Mouse (Mus musculus): ENCODE results near the gene Otulin. TPM values are rescaled to one million over a fixed set of nuclear protein-coding genes. Genes with fewer than 3 reads are reported as not detected.

Otulin gene
- 15.9 and 16.5 TPM in 2 replicates for total RNA-seq (2014; rRNA removed)
- polyA plus RNA-seq (2015; fragmentation: Nextera tagmentation; extraction: Ambion mirVana), result 25.4 and 26.3 TPM in 2 replicates

- no peak for TF ChIP-seq CTCF (IDR thresholded peaks at IDR 0.05; ENCODE audit: low read depth)
- DNase-seq (ENCODE audit: low spot score), result peak; percentile 99
- H3K27ac ChIP-seq, result peak within 1 kb of the TSS; percentile 66; the same call in 1 of the 2 replicates
These were observed at the start of gene Otulin for GRCm38 (mm10) chr15:27630601-27631383. Gene Otulin (minus strand): TSS chr15:27630693.

DNA sequence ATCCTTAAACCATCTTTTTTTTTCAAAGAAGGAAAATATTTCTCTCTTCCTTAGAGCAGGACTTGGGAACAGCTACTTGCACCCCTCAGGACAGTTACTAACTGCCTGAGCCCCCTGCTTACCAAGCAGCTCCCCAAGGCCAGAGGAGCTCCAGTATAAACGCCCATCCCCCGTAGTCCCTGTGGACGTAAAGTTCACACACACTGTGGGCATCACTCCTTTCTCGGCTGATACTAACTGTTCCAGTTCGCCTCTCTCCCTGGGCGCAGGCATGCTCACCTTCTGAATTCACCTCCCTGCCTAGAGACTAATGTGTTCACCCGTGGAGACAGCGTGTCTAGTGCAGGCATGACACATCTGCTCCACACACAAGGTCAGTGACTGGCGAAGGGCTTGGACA is 48.0 kb upstream of the Otulin start:
- no peak for TF ChIP-seq CTCF (IDR thresholded peaks at IDR 0.05; ENCODE audit: low read depth)
- 0 out of 2 replicates have a peak, but pooled peaks cover 11% of the 10 kb centered on the region for H3K4me1 ChIP-seq (ENCODE audit: insufficient read depth, low read length)
- no peak overlapping the region for H3K4me2 ChIP-seq (ENCODE audit: low read depth, low read length)
- no peak overlapping the region for H3K9ac ChIP-seq (replicated peaks; ENCODE audit: low read length)
- WGBS, result 81% methylated on average over 9 of the region's 9 CpGs
- no peaks in the 10 kb centered on the region for H3K27me3 ChIP-seq (ENCODE audit: insufficient read depth, low read length)
- no peaks in the 10 kb centered on the region for H3K36me3 ChIP-seq (ENCODE audit: insufficient read depth, low read length)
- no peak overlapping the region for H3K4me3 ChIP-seq (ENCODE audit: low read length)
- H3K9me3 ChIP-seq (ENCODE audit: low read length), result no peaks in the 10 kb centered on the region
- no peak overlapping the region for H3K27ac ChIP-seq
- ATAC-seq, result no peak
- DNase-seq (ENCODE audit: low spot score), result no peak

More at GRCm38 (mm10) chr15:27630601-27631383, at the start of gene Otulin:
- H3K27me3 ChIP-seq (ENCODE audit: insufficient read depth, low read length), result no peaks in the 10 kb centered on the region
- WGBS, result 6% methylated on average over 51 of the region's 56 CpGs
- no peaks in the 10 kb centered on the region for H3K9me3 ChIP-seq (ENCODE audit: low read length)
- peak; percentile 98 for ATAC-seq
- H3K4me1 ChIP-seq (ENCODE audit: insufficient read depth, low read length), result peaks cover 13% of the 10 kb centered on the region; the same call in 1 of the 2 replicates
- peak within 1 kb of the TSS; percentile 97 for H3K4me3 ChIP-seq (ENCODE audit: low read length)
- H3K9ac ChIP-seq (replicated peaks; ENCODE audit: low read length), result peak within 1 kb of the TSS; percentile 78
- H3K36me3 ChIP-seq (ENCODE audit: insufficient read depth, low read length), result peaks cover 6% of the 10 kb centered on the region; the same call in 1 of the 2 replicates
- H3K4me2 ChIP-seq (ENCODE audit: low read depth, low read length), result peak within 1 kb of the TSS; percentile 88

DNA sequence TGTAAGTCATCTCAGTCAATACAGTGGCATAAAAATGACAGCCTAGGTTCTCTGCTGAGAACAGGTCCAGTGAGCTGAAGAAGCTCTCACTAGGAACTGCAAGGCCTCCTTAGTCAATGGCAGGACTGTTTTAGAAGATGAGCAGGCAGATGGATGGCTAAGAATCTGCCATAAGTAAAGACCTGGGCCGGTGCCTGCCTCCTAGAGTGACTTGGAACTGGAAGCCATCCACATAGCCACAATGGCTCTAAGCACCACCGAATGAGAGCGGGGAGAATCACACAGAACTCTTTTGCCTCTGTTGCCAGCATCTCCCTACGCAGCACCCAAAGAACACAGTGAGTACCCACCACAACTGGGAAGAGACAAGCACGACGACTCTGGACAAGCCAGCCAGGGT is 47.3 kb upstream of the Otulin start:
- Histone ChIP-seq H3K4me3 (ENCODE audit: low read length) (no peak overlapping the region), H3K9me3 (ENCODE audit: low read length) (no peaks in the 10 kb centered on the region), H3K27me3 (ENCODE audit: insufficient read depth, low read length) (no peaks in the 10 kb centered on the region), H3K36me3 (ENCODE audit: insufficient read depth, low read length) (no peaks in the 10 kb centered on the region), H3K9ac (replicated peaks; ENCODE audit: low read length) (no peak overlapping the region), H3K27ac (no peak overlapping the region), H3K4me2 (ENCODE audit: low read depth, low read length) (no peak overlapping the region), H3K4me1 (ENCODE audit: insufficient read depth, low read length) (peaks cover 14% of the 10 kb centered on the region; the same call in 1 of the 2 replicates)
- ATAC-seq (no peak), DNase-seq (ENCODE audit: low spot score) (no peak)
- no peak for TF ChIP-seq CTCF (IDR thresholded peaks at IDR 0.05; ENCODE audit: low read depth)
- 74% methylated on average over 6 of the region's 6 CpGs for WGBS

DNA sequence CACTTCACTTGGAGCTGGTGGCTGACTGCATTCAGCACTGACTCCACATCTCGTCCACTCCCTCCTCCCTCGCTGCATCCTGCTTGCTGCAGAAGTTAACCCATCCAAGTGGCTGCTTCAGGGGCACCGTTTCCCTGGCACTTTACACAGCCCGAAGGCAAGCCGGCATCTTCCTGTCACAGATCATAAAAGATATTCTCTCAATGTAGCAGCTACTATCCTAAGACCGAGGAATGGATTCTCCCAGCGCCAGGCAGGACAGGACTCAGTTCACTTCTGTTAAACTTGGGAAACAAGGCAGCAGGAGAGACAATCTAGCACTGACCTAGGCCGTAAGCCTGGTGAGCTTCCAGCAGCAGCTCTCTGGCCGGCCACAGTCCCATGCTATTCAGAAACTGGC is 45.7 kb upstream of the Otulin start:
- no peak for ATAC-seq
- WGBS, result 49% methylated on average over 9 of the region's 9 CpGs
- DNase-seq (ENCODE audit: low spot score), result no peak
- H3K36me3 ChIP-seq (ENCODE audit: insufficient read depth, low read length), result no peaks in the 10 kb centered on the region
- no peak overlapping the region for H3K9ac ChIP-seq (replicated peaks; ENCODE audit: low read length)
- H3K27ac ChIP-seq, result no peak overlapping the region
- H3K4me3 ChIP-seq (ENCODE audit: low read length), result no peak overlapping the region
- no peak for TF ChIP-seq CTCF (IDR thresholded peaks at IDR 0.05; ENCODE audit: low read depth)
- no peak overlapping the region for H3K4me2 ChIP-seq (ENCODE audit: low read depth, low read length)
- peaks cover 20% of the 10 kb centered on the region; the same call in 1 of the 2 replicates for H3K4me1 ChIP-seq (ENCODE audit: insufficient read depth, low read length)
- no peaks in the 10 kb centered on the region for H3K27me3 ChIP-seq (ENCODE audit: insufficient read depth, low read length)
- H3K9me3 ChIP-seq (ENCODE audit: low read length), result no peaks in the 10 kb centered on the region

GRCm38 (mm10) chr15:27675122-27675521 is 44.6 kb upstream of the Otulin start:
- H3K4me1 ChIP-seq (ENCODE audit: insufficient read depth, low read length), result peaks cover 15% of the 10 kb centered on the region; the same call in 1 of the 2 replicates
- DNase-seq (ENCODE audit: low spot score) (no peak), ATAC-seq (no peak)
- no peaks in the 10 kb centered on the region for H3K36me3 ChIP-seq (ENCODE audit: insufficient read depth, low read length)
- H3K9me3 ChIP-seq (ENCODE audit: low read length), result no peaks in the 10 kb centered on the region
- no peak for TF ChIP-seq CTCF (IDR thresholded peaks at IDR 0.05; ENCODE audit: low read depth)
- H3K27ac ChIP-seq, result no peak overlapping the region
- no peak overlapping the region for H3K9ac ChIP-seq (replicated peaks; ENCODE audit: low read length)
- H3K4me3 ChIP-seq (ENCODE audit: low read length), result no peak overlapping the region
- WGBS, result 94% methylated on average over 7 of the region's 7 CpGs
- H3K27me3 ChIP-seq (ENCODE audit: insufficient read depth, low read length), result no peaks in the 10 kb centered on the region
- no peak overlapping the region for H3K4me2 ChIP-seq (ENCODE audit: low read depth, low read length)

GRCm38 (mm10) chr15:27674041-27674440 is 43.5 kb upstream of the Otulin start:
- Histone ChIP-seq H3K4me2 (ENCODE audit: low read depth, low read length) (no peak overlapping the region), H3K4me3 (ENCODE audit: low read length) (no peak overlapping the region), H3K9ac (replicated peaks; ENCODE audit: low read length) (no peak overlapping the region), H3K27me3 (ENCODE audit: insufficient read depth, low read length) (no peaks in the 10 kb centered on the region), H3K4me1 (ENCODE audit: insufficient read depth, low read length) (peaks cover 15% of the 10 kb centered on the region; the same call in 1 of the 2 replicates), H3K9me3 (ENCODE audit: low read length) (no peaks in the 10 kb centered on the region), H3K36me3 (ENCODE audit: insufficient read depth, low read length) (no peaks in the 10 kb centered on the region), H3K27ac (no peak overlapping the region)
- ATAC-seq (no peak), DNase-seq (ENCODE audit: low spot score) (no peak)
- 81% methylated on average over 6 of the region's 6 CpGs for WGBS
- TF ChIP-seq CTCF (IDR thresholded peaks at IDR 0.05; ENCODE audit: low read depth), result no peak

DNA sequence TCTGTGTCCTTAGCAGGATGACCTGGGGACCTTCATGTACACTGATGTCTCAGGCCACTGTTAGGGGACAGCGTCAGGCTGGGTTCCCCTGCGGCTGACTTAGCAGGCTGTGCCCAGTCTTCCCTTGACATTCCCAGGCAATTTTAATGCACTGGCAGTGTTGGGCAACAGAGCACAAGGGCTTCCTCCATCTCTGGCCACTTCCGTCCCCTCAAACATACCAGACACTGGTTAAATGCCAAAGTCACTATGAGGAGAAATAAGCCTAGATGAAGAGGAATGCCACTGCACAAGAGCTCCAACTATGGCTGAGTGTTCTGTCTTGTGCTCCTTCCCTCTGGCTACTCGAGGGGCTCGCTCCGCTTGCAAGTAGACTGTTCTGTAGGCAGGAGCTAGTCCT is 42.7 kb upstream of the Otulin start:
- Histone ChIP-seq H3K4me3 (ENCODE audit: low read length) (no peak overlapping the region), H3K9ac (replicated peaks; ENCODE audit: low read length) (no peak overlapping the region), H3K27ac (no peak overlapping the region), H3K4me1 (ENCODE audit: insufficient read depth, low read length) (peaks cover 15% of the 10 kb centered on the region; the same call in 1 of the 2 replicates), H3K4me2 (ENCODE audit: low read depth, low read length) (no peak overlapping the region), H3K9me3 (ENCODE audit: low read length) (no peaks in the 10 kb centered on the region), H3K27me3 (ENCODE audit: insufficient read depth, low read length) (no peaks in the 10 kb centered on the region), H3K36me3 (ENCODE audit: insufficient read depth, low read length) (no peaks in the 10 kb centered on the region)
- WGBS, result 82% methylated on average over 6 of the region's 6 CpGs
- DNase-seq (ENCODE audit: low spot score) (no peak), ATAC-seq (no peak)
- TF ChIP-seq CTCF (IDR thresholded peaks at IDR 0.05; ENCODE audit: low read depth), result no peak
